Mouse (Mus musculus): ENCODE results near the gene Rela.

DNA sequence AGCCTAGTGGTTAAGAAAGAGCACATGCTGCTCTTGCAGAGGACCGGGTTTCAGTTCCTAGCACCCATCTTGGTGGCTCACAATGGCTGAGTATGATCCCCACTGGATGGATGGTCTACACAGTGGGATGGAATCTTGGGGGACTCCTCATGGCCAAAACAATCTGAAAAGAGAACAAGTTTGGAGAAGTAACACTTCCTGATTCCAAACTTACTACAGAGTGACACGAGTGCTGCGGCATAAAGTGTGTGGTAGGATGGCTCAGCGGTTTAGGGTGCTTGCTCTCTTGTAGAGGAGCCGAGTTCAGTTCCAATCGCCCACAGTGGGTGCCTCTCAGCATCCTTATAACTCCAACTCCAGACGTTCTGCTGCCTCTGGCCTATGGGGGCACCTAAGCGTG lies 12.0 kb upstream of the Rela start:
- TF ChIP-seq CTCF (conservative IDR thresholded peaks at IDR 0.05; ENCODE audit: insufficient read depth, insufficient read length, low read depth, low read length) (no peak), POLR2A (IDR thresholded peaks at IDR 0.05; ENCODE audit: low read depth, low read length) (no peak)
